Mouse (Mus musculus) megakaryocyte, embryonic 14.5 days (primary cell): ENCODE measurements around the gene Cavin3. TPM values are rescaled to one million over a fixed set of nuclear protein-coding genes. Genes with fewer than 3 reads are reported as not detected.

Experiments used
- H3K27me3 ChIP-seq: replicated peaks from 2 replicates; pipeline ENCODE3; 2012; ENCODE audit warnings: inconsistent platforms
- H3K36me3 ChIP-seq: replicated peaks from 2 replicates; pipeline ENCODE3; 2012; ENCODE audit warnings: low read length, inconsistent platforms, mixed read lengths
- H3K4me1 ChIP-seq: 2 replicates; pipeline ENCODE4 v1.6.1; 2012; ENCODE audit warnings: inconsistent platforms
- H3K4me3 ChIP-seq: replicated peaks from 2 replicates; pipeline ENCODE3; 2012; ENCODE audit warnings: moderate library complexity, mild to moderate bottlenecking, inconsistent platforms
- H3K9me3 ChIP-seq: 2 replicates; pipeline ENCODE4 v1.6.1; 2012; ENCODE audit warnings: inconsistent platforms
- FLI1 ChIP-seq: IDR thresholded peaks from 2 replicates; pipeline ENCODE4 v1.6.1; 2012; ENCODE audit warnings: low read length, inconsistent platforms, mixed read lengths
- GATA1 ChIP-seq: IDR thresholded peaks from 3 replicates; pipeline ENCODE4 v1.6.1; 2012; ENCODE audit warnings: mixed read lengths, low read length, inconsistent platforms, borderline replicate concordance
- polyA plus RNA-seq: library from polyadenylated mRNA; stranded (reverse); fragments of >175 nt; gene quantifications from 2 replicates; pipeline ENCODE4 v1.2.3, GENCODE M21; 2012; ENCODE audit warnings: low replicate concordance; ENCODE audit not compliant: insufficient read depth

The Cavin3 gene
- 1.0 TPM in 1 of 2 replicates, not detected in the other for polyA plus RNA-seq

- TF ChIP-seq FLI1 (no peak), GATA1 (no peak)
- H3K4me3 ChIP-seq, result peak within 1 kb of the TSS; percentile 86
- H3K27me3 ChIP-seq, result peaks cover 24% of the 10 kb centered on the region
- peaks cover 16% of the 10 kb centered on the region for H3K4me1 ChIP-seq
- no peaks in the 10 kb centered on the region for H3K36me3 ChIP-seq
- peaks cover 8% of the 10 kb centered on the region; the same call in 1 of the 2 replicates for H3K9me3 ChIP-seq
Observed at GRCm38 (mm10) chr7:105481505-105482411, at the start of gene Cavin3. Gene Cavin3 (minus strand): TSS chr7:105482300.

DNA sequence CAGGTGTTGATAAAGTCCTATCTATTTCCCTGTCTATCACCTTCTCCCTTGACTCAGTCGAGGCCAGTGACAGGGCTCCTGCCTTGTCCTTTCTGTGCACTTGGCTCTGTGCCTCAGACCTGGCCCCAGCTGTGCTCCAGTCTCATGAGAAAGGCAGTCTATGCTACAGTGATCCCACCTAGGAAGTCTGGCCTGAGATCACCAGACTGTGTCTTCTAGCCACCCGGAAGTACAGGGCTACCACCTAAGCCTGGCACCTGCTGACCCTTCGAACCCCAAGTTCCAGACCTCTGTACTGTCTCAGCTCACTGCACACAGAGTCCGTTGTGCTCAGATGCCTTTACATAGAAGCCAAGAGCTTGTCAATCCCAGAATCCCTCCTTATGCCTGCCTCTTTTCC lies 46.0 kb upstream of the Cavin3 start:
- H3K4me1 ChIP-seq, result peaks cover 5% of the 10 kb centered on the region
- H3K36me3 ChIP-seq, result no peaks in the 10 kb centered on the region
- H3K9me3 ChIP-seq, result no peaks in the 10 kb centered on the region
- H3K27me3 ChIP-seq, result peaks cover 4% of the 10 kb centered on the region
- TF ChIP-seq FLI1 (no peak), GATA1 (no peak)
- H3K4me3 ChIP-seq, result no peak overlapping the region

DNA sequence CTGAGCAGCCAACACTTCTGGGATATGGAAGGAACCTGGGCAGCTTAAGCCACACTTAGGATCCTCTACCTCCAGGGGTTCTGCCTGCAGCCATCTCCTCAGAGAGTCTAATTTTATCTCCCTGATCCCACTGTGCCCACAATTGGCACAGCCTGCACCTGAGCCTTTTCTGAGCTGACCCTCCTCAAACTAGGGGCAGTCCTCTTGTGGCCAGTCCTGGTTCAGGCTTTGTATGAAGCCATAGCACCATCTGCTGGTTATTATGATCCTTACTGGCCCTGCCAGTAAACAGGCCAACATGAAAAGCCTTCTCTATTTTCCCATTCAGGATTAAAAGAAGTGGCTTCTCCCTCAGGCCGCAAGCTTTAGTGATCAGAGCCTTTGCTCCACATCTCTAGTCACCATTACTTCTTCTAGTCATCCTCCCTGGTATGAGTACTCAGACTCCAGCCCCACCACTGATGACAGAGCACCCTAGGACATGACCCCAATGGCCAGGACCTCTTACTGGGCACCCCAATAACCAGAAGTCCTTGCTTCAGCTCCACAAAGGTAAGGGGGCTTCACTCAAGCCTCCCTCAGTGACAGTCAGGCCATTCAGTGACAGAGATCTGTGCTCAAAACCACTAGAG lies 45.3 kb upstream of the Cavin3 start:
- Histone ChIP-seq H3K9me3 (no peaks in the 10 kb centered on the region), H3K4me1 (peaks cover 5% of the 10 kb centered on the region), H3K4me3 (no peak overlapping the region), H3K36me3 (no peaks in the 10 kb centered on the region), H3K27me3 (peaks cover 4% of the 10 kb centered on the region)
- TF ChIP-seq GATA1 (no peak), FLI1 (no peak)

GRCm38 (mm10) chr7:105524222-105524621 lies 42.1 kb upstream of the Cavin3 start:
- Histone ChIP-seq H3K4me1 (peaks cover 5% of the 10 kb centered on the region), H3K9me3 (no peaks in the 10 kb centered on the region), H3K36me3 (no peaks in the 10 kb centered on the region), H3K4me3 (no peak overlapping the region), H3K27me3 (peaks cover 16% of the 10 kb centered on the region)
- TF ChIP-seq FLI1 (no peak), GATA1 (no peak)

DNA sequence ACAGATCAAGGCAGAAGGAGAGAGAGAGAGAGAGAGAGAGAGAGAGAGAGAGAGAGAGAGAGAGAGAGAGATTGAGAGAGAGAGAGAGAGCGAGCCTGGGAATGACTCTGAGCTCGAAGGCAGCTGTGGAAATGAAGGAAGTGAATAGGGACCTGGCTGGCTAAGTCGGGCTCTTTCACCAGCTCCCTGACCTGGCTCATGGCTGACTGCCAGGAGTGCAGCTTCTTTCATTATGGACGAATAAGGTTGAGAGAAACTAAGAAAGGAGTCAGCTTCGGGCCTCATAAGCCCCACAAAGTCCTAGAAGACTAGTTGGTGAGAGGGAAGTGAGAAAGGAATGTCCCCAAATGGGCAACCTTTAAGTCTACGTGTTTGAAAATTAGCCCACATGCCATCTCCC lies 38.1 kb upstream of the Cavin3 start:
- Histone ChIP-seq H3K4me3 (no peak overlapping the region), H3K27me3 (peaks cover 15% of the 10 kb centered on the region), H3K9me3 (no peaks in the 10 kb centered on the region), H3K36me3 (no peaks in the 10 kb centered on the region), H3K4me1 (peaks cover 6% of the 10 kb centered on the region)
- no peak for TF ChIP-seq GATA1
- no peak for TF ChIP-seq FLI1

- H3K4me3 ChIP-seq, result no peak overlapping the region
- peaks cover 19% of the 10 kb centered on the region for H3K27me3 ChIP-seq
- H3K9me3 ChIP-seq, result no peaks in the 10 kb centered on the region
- TF ChIP-seq FLI1 (no peak), GATA1 (no peak)
- no peaks in the 10 kb centered on the region for H3K36me3 ChIP-seq
- peaks cover 10% of the 10 kb centered on the region for H3K4me1 ChIP-seq
Observed at GRCm38 (mm10) chr7:105519771-105520170, 37.7 kb upstream of the Cavin3 start.

- Histone ChIP-seq H3K27me3 (peaks cover 19% of the 10 kb centered on the region), H3K4me3 (no peak overlapping the region), H3K36me3 (no peaks in the 10 kb centered on the region), H3K9me3 (no peaks in the 10 kb centered on the region), H3K4me1 (peaks cover 10% of the 10 kb centered on the region)
- TF ChIP-seq FLI1 (no peak), GATA1 (no peak)
Observed at GRCm38 (mm10) chr7:105519336-105519735, 37.2 kb upstream of the Cavin3 start.

- TF ChIP-seq FLI1 (no peak), GATA1 (no peak)
Observed at GRCm38 (mm10) chr7:105516669-105517360, 34.7 kb upstream of the Cavin3 start.

DNA sequence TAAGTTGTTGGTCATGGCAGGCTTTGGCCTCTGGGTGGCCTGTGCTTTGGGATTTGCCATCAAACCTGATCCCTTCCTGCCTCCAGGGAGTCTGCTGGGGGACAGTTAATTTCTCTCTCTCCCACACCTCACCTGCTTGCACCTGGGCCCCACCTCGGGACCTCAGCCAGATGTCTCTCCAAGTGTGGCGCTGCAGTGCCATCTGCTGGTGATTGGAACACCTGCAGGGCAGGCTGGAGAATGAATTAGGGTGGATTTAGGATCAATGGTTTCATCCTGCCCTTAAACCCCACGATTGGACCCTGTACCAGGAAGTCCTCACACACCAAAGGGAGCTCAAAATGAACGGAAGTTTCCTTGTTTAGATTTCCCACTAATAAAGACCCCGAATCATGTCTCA lies 33.1 kb upstream of the Cavin3 start:
- Histone ChIP-seq H3K27me3 (peaks cover 21% of the 10 kb centered on the region), H3K4me3 (no peak overlapping the region), H3K9me3 (no peaks in the 10 kb centered on the region), H3K4me1 (peaks cover 5% of the 10 kb centered on the region; the same call in 1 of the 2 replicates), H3K36me3 (no peaks in the 10 kb centered on the region)
- TF ChIP-seq GATA1, result no peak
- TF ChIP-seq FLI1, result no peak

More at GRCm38 (mm10) chr7:105516669-105517360, 34.7 kb upstream of the Cavin3 start:
- no peaks in the 10 kb centered on the region for H3K36me3 ChIP-seq
- no peak overlapping the region for H3K4me3 ChIP-seq
- peaks cover 5% of the 10 kb centered on the region; the same call in 1 of the 2 replicates for H3K4me1 ChIP-seq
- H3K27me3 ChIP-seq, result peaks cover 25% of the 10 kb centered on the region
- no peaks in the 10 kb centered on the region for H3K9me3 ChIP-seq
